Mouse (Mus musculus): ENCODE data around the gene Itga10.
"Not testable (repeated sequence)": the region's sequence is repeated elsewhere in the genome, so short reads cannot be mapped to it uniquely, and the experiment has no call there.

The Itga10 gene

GRCm38 (mm10) chr3:96680269-96680956, 35.0 kb downstream of the Itga10 start:
- no peak for DNase-seq (ENCODE audit: low spot score)

GRCm38 (mm10) chr3:96683496-96683895, 38.1 kb downstream of the Itga10 start:
- no peak for DNase-seq (ENCODE audit: low spot score)

GRCm38 (mm10) chr3:96684151-96684821, 38.9 kb downstream of the Itga10 start:
- no peak for DNase-seq (ENCODE audit: low spot score)

GRCm38 (mm10) chr3:96684822-96685156, 39.4 kb downstream of the Itga10 start:
- DNase-seq (ENCODE audit: low spot score): no peak

- DNase-seq (ENCODE audit: low spot score): not testable (repeated sequence)
These were observed 40.7 kb downstream of the Itga10 start for GRCm38 (mm10) chr3:96686057-96686456.

GRCm38 (mm10) chr3:96688854-96689253, 43.5 kb downstream of the Itga10 start:
- DNase-seq (ENCODE audit: low spot score): no peak

- no peak for DNase-seq (ENCODE audit: low spot score)
These were observed 44.9 kb downstream of the Itga10 start for GRCm38 (mm10) chr3:96690298-96690697.

- no peak for DNase-seq (ENCODE audit: low spot score)
These were observed 47.1 kb downstream of the Itga10 start for GRCm38 (mm10) chr3:96692506-96692905.

- no peak for DNase-seq (ENCODE audit: low spot score)
These were observed 48.2 kb downstream of the Itga10 start for GRCm38 (mm10) chr3:96693579-96693978.

- DNase-seq (ENCODE audit: low spot score): peak; percentile 56
These were observed 50.9 kb downstream of the Itga10 start, which contains the start of gene Pias3 for GRCm38 (mm10) chr3:96696198-96696765. Gene Pias3, plus strand, starts transcription at chr3:96696384.

GRCm38 (mm10) chr3:96696766-96697732, 51.7 kb downstream of the Itga10 start:
- peak; percentile 85 for DNase-seq (ENCODE audit: low spot score)

GRCm38 (mm10) chr3:96698993-96699690, 53.8 kb downstream of the Itga10 start:
- no peak for DNase-seq (ENCODE audit: low spot score)

- no peak for DNase-seq (ENCODE audit: low spot score)
These were observed 55.0 kb downstream of the Itga10 start for GRCm38 (mm10) chr3:96700376-96700775.

GRCm38 (mm10) chr3:96701003-96701402, 55.6 kb downstream of the Itga10 start:
- no peak for DNase-seq (ENCODE audit: low spot score)

- DNase-seq (ENCODE audit: low spot score): no peak
These were observed 59.4 kb downstream of the Itga10 start for GRCm38 (mm10) chr3:96704778-96705177.

GRCm38 (mm10) chr3:96706217-96706616, 60.8 kb downstream of the Itga10 start:
- no peak for DNase-seq (ENCODE audit: low spot score)

GRCm38 (mm10) chr3:96706984-96707383, 61.6 kb downstream of the Itga10 start:
- DNase-seq (ENCODE audit: low spot score): no peak

GRCm38 (mm10) chr3:96707903-96708683, 62.7 kb downstream of the Itga10 start, which contains the start of gene Nudt17:
Gene Nudt17, minus strand, starts transcription at chr3:96708562.
- DNase-seq (ENCODE audit: low spot score): peak; percentile 81

GRCm38 (mm10) chr3:96708684-96709064, 63.3 kb downstream of the Itga10 start:
- DNase-seq (ENCODE audit: low spot score): no peak
